Mouse (Mus musculus) testis, postnatal 14 days (tissue): ENCODE measurements at regions not wholly inside any gene's neighbourhood (a gene's known extent, or its start where the extent isn't known, plus 50 kb on each side); places are given as distances from the start of the nearest gene placed in this dataset.

Experiments
- DNase-seq: peaks from one replicate; pipeline ENCODE4 v3.0.0; 2021; ENCODE audit warnings: low spot score

GRCm38 (mm10) chr12:56275556-56276242, 70.0 kb downstream of the Mbip start:
- DNase-seq: peak; percentile 29

GRCm38 (mm10) chr12:56265049-56265448, 80.6 kb downstream of the Mbip start:
- no peak for DNase-seq

GRCm38 (mm10) chr12:56261471-56261870, 84.2 kb downstream of the Mbip start:
- no peak for DNase-seq

GRCm38 (mm10) chr12:56258401-56259050, 87.2 kb downstream of the Mbip start:
- no peak for DNase-seq

- DNase-seq: no peak
These were observed 89.3 kb downstream of the Mbip start for GRCm38 (mm10) chr12:56256243-56256881.

GRCm38 (mm10) chr12:56252612-56253444, 92.9 kb downstream of the Mbip start:
- no peak for DNase-seq

- DNase-seq: no peak
These were observed 95.4 kb downstream of the Mbip start for GRCm38 (mm10) chr12:56250262-56250661.

GRCm38 (mm10) chr12:56246406-56246805, 99.3 kb downstream of the Mbip start:
- DNase-seq: no peak

- DNase-seq: no peak
These were observed 102.9 kb downstream of the Mbip start for GRCm38 (mm10) chr12:56242803-56243202.

GRCm38 (mm10) chr12:56241735-56242134, 104.0 kb downstream of the Mbip start:
- peak; percentile 49 for DNase-seq

- no peak for DNase-seq
These were observed 105.5 kb downstream of the Mbip start for GRCm38 (mm10) chr12:56240206-56240605.

- DNase-seq: no peak
These were observed 111.1 kb downstream of the Mbip start for GRCm38 (mm10) chr12:56234571-56234970.

- DNase-seq: no peak
These were observed 112.5 kb downstream of the Mbip start for GRCm38 (mm10) chr12:56233209-56233608.

- DNase-seq: no peak
These were observed 121.4 kb downstream of the Mbip start for GRCm38 (mm10) chr12:56224142-56224895.

GRCm38 (mm10) chr12:56193524-56193923, 152.2 kb downstream of the Mbip start:
- no peak for DNase-seq

GRCm38 (mm10) chr12:56189562-56189961, 156.1 kb downstream of the Mbip start:
- no peak for DNase-seq

GRCm38 (mm10) chr12:56160736-56161135, 185.0 kb downstream of the Mbip start:
- no peak for DNase-seq

GRCm38 (mm10) chr12:56144359-56144758, 201.3 kb downstream of the Mbip start:
- DNase-seq: no peak

GRCm38 (mm10) chr12:56143789-56144188, 201.9 kb downstream of the Mbip start:
- DNase-seq: no peak

GRCm38 (mm10) chr12:56114446-56114845, 231.2 kb downstream of the Mbip start:
- no peak for DNase-seq

GRCm38 (mm10) chr12:56081406-56081805, 245.3 kb downstream of the Brms1l start:
- no peak for DNase-seq

- DNase-seq: no peak
These were observed 228.1 kb downstream of the Brms1l start for GRCm38 (mm10) chr12:56064183-56064582.
